Mouse (Mus musculus) erythroblast, embryonic 14.5 days (primary cell): ENCODE results near the gene Fance. TPM values are rescaled to one million over a fixed set of nuclear protein-coding genes. Genes with fewer than 3 reads are reported as not detected.

Source experiments
- H3K27me3 ChIP-seq: 2 replicates; pipeline ENCODE4 v1.6.1; 2012; ENCODE audit warnings: inconsistent platforms; ENCODE audit not compliant: control insufficient read depth
- H3K36me3 ChIP-seq: 2 replicates; pipeline ENCODE4 v1.6.1; 2012; ENCODE audit warnings: mild to moderate bottlenecking, inconsistent platforms; ENCODE audit not compliant: control insufficient read depth
- H3K4me1 ChIP-seq: 2 replicates; pipeline ENCODE4 v1.6.1; 2012; ENCODE audit warnings: inconsistent platforms; ENCODE audit not compliant: control insufficient read depth
- H3K4me3 ChIP-seq: replicated peaks from 2 replicates; pipeline ENCODE3; 2012; ENCODE audit warnings: moderate library complexity, mild to moderate bottlenecking, inconsistent platforms
- H3K9me3 ChIP-seq: 2 replicates; pipeline ENCODE4 v1.6.1; 2012; ENCODE audit warnings: low read length, inconsistent platforms, mixed read lengths; ENCODE audit not compliant: control insufficient read depth
- GATA1 ChIP-seq: IDR thresholded peaks from 2 replicates; pipeline ENCODE4 v1.6.1; 2012; ENCODE audit warnings: low read length, inconsistent platforms, mixed read lengths
- TAL1 ChIP-seq: IDR thresholded peaks from 3 replicates; pipeline ENCODE4 v1.6.1; 2012; ENCODE audit warnings: low read length, inconsistent platforms, mixed read lengths
- polyA plus RNA-seq: library from polyadenylated mRNA; stranded (reverse); fragments of >175 nt; gene quantifications from 2 replicates; pipeline ENCODE4 v1.2.3, GENCODE M21; 2012

The Fance gene
- polyA plus RNA-seq, 1 experiment: 1.7 TPM

DNA sequence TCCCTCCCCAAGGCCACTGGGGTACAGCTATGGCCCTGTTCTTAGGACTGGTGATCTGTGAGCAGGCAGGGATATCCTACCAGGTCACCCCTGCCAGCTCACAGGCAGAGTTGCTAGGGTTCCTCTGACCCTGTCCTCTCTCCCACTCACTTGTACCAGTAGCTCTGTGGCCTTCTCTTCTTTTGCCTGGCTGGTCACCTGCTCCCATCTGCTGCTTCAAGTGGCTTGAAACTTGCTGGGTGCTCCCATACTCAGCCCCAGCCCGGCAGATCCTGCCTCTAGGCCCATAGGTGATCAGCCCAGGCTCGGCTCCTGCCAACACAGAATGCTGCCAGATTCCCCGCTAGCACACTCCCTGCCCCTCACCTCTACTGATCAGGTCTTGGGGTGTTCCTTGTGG lies 12.5 kb upstream of the Fance start:
- H3K36me3 ChIP-seq: peaks cover 41% of the 10 kb centered on the region
- no peak overlapping the region for H3K4me3 ChIP-seq
- TF ChIP-seq GATA1 (no peak), TAL1 (no peak)
- no peaks in the 10 kb centered on the region for H3K27me3 ChIP-seq
- peaks cover 5% of the 10 kb centered on the region for H3K9me3 ChIP-seq
- H3K4me1 ChIP-seq: peaks cover 2% of the 10 kb centered on the region; the same call in 1 of the 2 replicates

GRCm38 (mm10) chr17:28305172-28305571 lies 8.1 kb upstream of the Fance start:
- Histone ChIP-seq H3K36me3 (peaks cover 7% of the 10 kb centered on the region), H3K27me3 (no peaks in the 10 kb centered on the region), H3K4me1 (peaks cover 10% of the 10 kb centered on the region), H3K4me3 (no peak overlapping the region), H3K9me3 (peaks cover 5% of the 10 kb centered on the region)
- no peak for TF ChIP-seq TAL1
- TF ChIP-seq GATA1: no peak

DNA sequence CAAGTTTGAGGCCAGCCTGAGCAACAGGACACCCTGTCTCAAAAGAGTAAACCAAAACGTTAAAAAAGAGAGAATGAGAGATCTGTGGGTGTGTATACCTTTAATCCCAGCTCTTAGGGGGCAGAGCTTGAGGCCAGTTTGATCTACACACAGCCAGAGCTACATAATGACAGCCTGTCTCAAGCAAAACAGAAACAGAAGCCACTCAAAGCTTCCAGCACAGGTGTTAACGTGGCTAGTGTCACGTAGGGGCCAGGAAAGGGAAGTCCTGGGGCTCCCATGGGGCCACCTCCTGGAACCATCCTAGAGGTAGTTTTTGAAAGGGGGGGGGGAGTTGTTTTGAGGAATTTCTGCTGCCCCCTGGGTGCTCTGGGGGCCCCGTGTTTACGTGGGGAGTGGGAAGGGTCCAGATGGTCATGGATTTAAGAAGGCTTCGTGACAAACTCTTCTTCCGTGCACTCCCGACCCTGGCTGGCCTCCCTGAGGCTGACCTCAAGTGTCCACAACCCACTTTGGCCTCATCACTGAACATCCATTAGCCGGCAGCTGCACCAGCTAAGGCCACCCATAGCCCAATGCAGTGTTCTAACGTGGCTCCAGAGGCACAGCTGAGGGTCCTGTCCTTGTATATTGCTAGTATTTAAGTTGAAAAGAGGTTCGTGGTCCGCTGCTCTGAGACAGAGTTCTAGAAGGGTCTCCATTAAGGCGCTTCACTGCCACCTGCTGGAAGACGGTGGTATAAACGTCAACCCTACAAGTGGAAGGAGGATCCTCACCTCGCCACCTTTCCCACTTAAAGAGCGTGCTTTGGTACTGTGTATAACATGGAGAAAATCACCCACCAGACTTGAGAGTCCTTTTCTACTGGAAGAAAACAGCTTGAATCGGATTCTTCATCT lies 4.8 kb upstream of the Fance start:
- Histone ChIP-seq H3K36me3 (no peaks in the 10 kb centered on the region), H3K4me3 (no peak overlapping the region), H3K27me3 (no peaks in the 10 kb centered on the region), H3K4me1 (peaks cover 22% of the 10 kb centered on the region), H3K9me3 (peaks cover 5% of the 10 kb centered on the region)
- TF ChIP-seq GATA1 (no peak), TAL1 (no peak)

DNA sequence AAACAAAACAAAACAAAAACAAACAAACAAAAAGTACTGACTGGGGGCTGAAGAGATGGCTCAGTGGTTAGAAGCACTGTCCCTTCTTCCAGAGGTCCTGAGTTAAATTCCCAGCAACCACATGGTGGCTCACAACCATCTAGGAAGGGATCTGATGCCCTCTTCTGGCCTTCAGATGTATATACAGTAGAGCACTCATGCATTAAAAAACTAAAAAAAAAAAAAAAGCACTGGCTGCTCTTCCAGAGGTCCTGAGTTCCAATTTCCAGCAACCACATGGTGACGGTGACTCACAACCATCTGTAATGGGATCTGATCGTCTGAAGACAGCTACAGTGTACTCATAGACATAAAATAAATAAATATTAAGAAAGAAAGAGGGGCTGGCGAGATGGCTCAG lies 2.5 kb upstream of the Fance start:
- no peak overlapping the region for H3K4me3 ChIP-seq
- H3K27me3 ChIP-seq: no peaks in the 10 kb centered on the region
- no peak for TF ChIP-seq TAL1
- TF ChIP-seq GATA1: no peak
- H3K9me3 ChIP-seq: no peaks in the 10 kb centered on the region; the same call in 1 of the 2 replicates
- H3K36me3 ChIP-seq: peaks cover 8% of the 10 kb centered on the region
- H3K4me1 ChIP-seq: peaks cover 42% of the 10 kb centered on the region

- no peak for TF ChIP-seq GATA1
- no peak for TF ChIP-seq TAL1
- Histone ChIP-seq H3K4me3 (no peak overlapping the region), H3K9me3 (no peaks in the 10 kb centered on the region; the same call in 1 of the 2 replicates), H3K27me3 (no peaks in the 10 kb centered on the region), H3K36me3 (peaks cover 15% of the 10 kb centered on the region), H3K4me1 (peaks cover 50% of the 10 kb centered on the region)
These were observed 1.8 kb upstream of the Fance start for GRCm38 (mm10) chr17:28311366-28312132.

GRCm38 (mm10) chr17:28312232-28313211 lies 797 bp upstream of the Fance start:
- H3K9me3 ChIP-seq: no peaks in the 10 kb centered on the region; the same call in 1 of the 2 replicates
- H3K27me3 ChIP-seq: no peaks in the 10 kb centered on the region
- no peak for TF ChIP-seq GATA1
- TF ChIP-seq TAL1: no peak
- H3K4me3 ChIP-seq: peak overlapping the region; percentile 90
- peaks cover 25% of the 10 kb centered on the region for H3K36me3 ChIP-seq
- H3K4me1 ChIP-seq: peaks cover 59% of the 10 kb centered on the region

DNA sequence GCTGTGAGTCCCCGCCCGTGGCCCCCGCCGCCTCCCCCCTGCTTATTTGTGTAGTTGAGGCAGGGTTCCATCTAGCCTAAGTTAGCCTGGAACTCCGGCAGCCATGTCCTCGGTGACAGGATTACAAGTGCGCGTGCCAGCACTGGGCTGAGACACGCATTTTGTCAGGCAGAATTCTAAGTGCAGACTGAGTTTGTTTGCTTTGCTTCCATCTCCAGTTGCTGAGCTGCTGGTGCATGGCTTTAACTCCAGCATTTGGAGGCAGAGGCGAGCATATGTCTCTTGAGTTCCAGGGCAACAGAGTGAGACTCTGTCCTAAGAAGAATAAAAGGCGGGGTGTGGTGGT lies 534 bp downstream of the Fance start:
- Histone ChIP-seq H3K27me3 (no peaks in the 10 kb centered on the region), H3K4me1 (peaks cover 62% of the 10 kb centered on the region), H3K9me3 (no peaks in the 10 kb centered on the region; the same call in 1 of the 2 replicates), H3K4me3 (peak overlapping the region; percentile 90), H3K36me3 (peaks cover 36% of the 10 kb centered on the region)
- no peak for TF ChIP-seq TAL1
- no peak for TF ChIP-seq GATA1

GRCm38 (mm10) chr17:28315611-28316160 lies 2.4 kb downstream of the Fance start:
- Histone ChIP-seq H3K4me3 (no peak overlapping the region), H3K4me1 (peaks cover 61% of the 10 kb centered on the region), H3K36me3 (peaks cover 47% of the 10 kb centered on the region), H3K9me3 (no peaks in the 10 kb centered on the region; the same call in 1 of the 2 replicates), H3K27me3 (no peaks in the 10 kb centered on the region)
- TF ChIP-seq TAL1: no peak
- TF ChIP-seq GATA1: no peak
